Mouse (Mus musculus): ENCODE data around the gene Aldh6a1. TPM values are rescaled to one million over a fixed set of nuclear protein-coding genes. Genes with fewer than 3 reads are reported as not detected.

Gene Aldh6a1
- polyA plus RNA-seq, 1 experiment from 2014 or later = 31.4 TPM

DNA sequence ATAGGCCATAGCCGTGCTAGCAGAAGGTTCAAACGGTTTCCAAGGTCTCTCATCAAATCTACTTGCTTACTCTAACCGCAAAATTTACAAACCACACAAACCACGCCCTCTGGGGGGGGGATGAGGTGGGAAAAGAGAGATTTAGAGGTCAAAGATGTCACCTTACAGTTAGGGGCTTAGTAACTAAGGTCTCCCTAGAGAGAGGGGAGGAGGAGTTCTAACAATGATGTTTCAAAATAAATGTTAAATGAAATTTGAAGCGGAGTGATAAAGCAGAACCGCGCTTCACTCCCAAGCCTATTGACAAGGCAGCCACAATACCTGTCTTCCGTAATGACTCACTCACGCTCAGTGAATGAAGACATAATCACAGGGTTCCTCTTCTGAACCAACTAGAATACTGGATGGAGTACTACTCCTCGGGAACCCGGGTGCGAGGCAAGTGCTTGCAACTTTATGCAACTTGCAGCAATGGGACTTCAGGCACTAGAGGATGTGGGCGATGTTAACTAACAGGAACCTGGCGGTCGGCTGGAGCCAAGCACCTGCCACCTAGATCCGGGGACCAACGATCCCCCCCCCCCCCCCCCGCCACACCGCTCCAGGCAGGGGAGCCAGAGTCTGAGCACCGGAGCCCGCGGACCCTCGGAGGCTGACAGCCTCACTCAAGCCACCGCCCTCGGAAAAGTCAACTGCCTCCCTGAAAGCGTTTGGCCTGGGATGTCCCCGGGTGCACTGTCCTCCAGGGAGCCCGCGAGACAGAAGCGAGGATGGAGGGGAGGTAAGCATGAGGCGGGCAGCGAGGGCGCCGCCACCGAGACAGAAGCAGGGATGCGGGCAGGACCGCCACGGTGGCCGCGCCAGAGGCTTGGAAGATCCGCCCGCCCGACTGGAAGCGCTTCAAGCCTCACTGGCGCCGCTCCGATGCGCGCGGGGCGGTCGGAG lies 42.7 kb downstream of the Aldh6a1 start:
- ATAC-seq (replicated peaks; ENCODE audit: insufficient number of reproducible peaks, low FRiP score, low TSS enrichment, low read depth) = peak; percentile 82

GRCm38 (mm10) chr12:84407259-84407658 lies 43.5 kb downstream of the Aldh6a1 start:
- H3K4me2 ChIP-seq (ENCODE audit: low read depth, low read length) = no peak overlapping the region
- no peak overlapping the region for H3K9ac ChIP-seq (replicated peaks; ENCODE audit: low read length)
- 57% methylated on average over 4 of the region's 4 CpGs for WGBS
- H3K4me3 ChIP-seq (ENCODE audit: low read depth, low read length) = no peak overlapping the region
- no peaks in the 10 kb centered on the region for H3K36me3 ChIP-seq (replicated peaks; ENCODE audit: control insufficient read depth, insufficient read depth, low read depth, low read length)
- H3K4me1 ChIP-seq (ENCODE audit: control insufficient read depth, insufficient read depth, low read length) = no peaks in the 10 kb centered on the region
- no peaks in the 10 kb centered on the region for H3K9me3 ChIP-seq (replicated peaks; ENCODE audit: control insufficient read depth, low read length)
- DNase-seq (ENCODE audit: low spot score) = no peak
- no peak overlapping the region for H3K27ac ChIP-seq (replicated peaks; ENCODE audit: low read depth, low read length)
- no peaks in the 10 kb centered on the region for H3K27me3 ChIP-seq (ENCODE audit: control insufficient read depth, insufficient read depth, low read length)
- no peak for ATAC-seq (replicated peaks; ENCODE audit: insufficient number of reproducible peaks, low FRiP score, low TSS enrichment, low read depth)

More for the DNA sequence above, 42.7 kb downstream of the Aldh6a1 start:
- Histone ChIP-seq H3K4me2 (ENCODE audit: low read depth, low read length) (peak overlapping the region; percentile 95), H3K27me3 (ENCODE audit: control insufficient read depth, insufficient read depth, low read length) (no peaks in the 10 kb centered on the region), H3K9me3 (replicated peaks; ENCODE audit: control insufficient read depth, low read length) (no peaks in the 10 kb centered on the region), H3K36me3 (replicated peaks; ENCODE audit: control insufficient read depth, insufficient read depth, low read depth, low read length) (no peaks in the 10 kb centered on the region), H3K4me3 (ENCODE audit: low read depth, low read length) (peak overlapping the region; percentile 70), H3K4me1 (ENCODE audit: control insufficient read depth, insufficient read depth, low read length) (no peaks in the 10 kb centered on the region), H3K27ac (replicated peaks; ENCODE audit: low read depth, low read length) (0 out of 2 replicates have a peak overlapping the region, but pooled peaks have one; percentile 10), H3K9ac (replicated peaks; ENCODE audit: low read length) (peak overlapping the region; percentile 77)
- 2% methylated on average over 37 of the region's 52 CpGs for WGBS
- DNase-seq (ENCODE audit: low spot score) = peak; percentile 23

DNA sequence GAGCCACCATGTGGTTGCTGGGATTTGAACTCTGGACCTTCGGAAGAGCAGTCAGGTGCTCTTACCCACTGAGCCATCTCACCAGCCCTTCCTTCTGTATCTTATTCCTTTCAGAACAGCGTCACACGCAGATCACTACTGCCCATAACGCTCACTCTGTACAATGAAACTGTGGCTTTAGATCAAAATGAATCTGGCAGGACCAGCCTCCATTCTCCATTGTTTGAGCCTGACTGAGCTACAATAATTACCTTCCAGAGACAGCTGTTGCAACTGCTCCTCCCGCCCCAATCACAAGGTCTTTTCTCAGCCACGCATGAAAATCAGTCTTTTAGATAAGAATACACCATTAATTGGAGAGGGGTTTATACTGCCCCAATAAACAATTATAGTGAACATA lies 46.3 kb downstream of the Aldh6a1 start:
- no peak for ATAC-seq (replicated peaks; ENCODE audit: insufficient number of reproducible peaks, low FRiP score, low TSS enrichment, low read depth)
- Histone ChIP-seq H3K9me3 (replicated peaks; ENCODE audit: control insufficient read depth, low read length) (no peaks in the 10 kb centered on the region), H3K27me3 (ENCODE audit: control insufficient read depth, insufficient read depth, low read length) (no peaks in the 10 kb centered on the region), H3K4me3 (ENCODE audit: low read depth, low read length) (no peak overlapping the region), H3K4me1 (ENCODE audit: control insufficient read depth, insufficient read depth, low read length) (no peaks in the 10 kb centered on the region), H3K36me3 (replicated peaks; ENCODE audit: control insufficient read depth, insufficient read depth, low read depth, low read length) (no peaks in the 10 kb centered on the region), H3K4me2 (ENCODE audit: low read depth, low read length) (no peak overlapping the region), H3K27ac (replicated peaks; ENCODE audit: low read depth, low read length) (no peak overlapping the region), H3K9ac (replicated peaks; ENCODE audit: low read length) (no peak overlapping the region)
- no peak for DNase-seq (ENCODE audit: low spot score)
- WGBS = 93% methylated on average over 6 of the region's 6 CpGs

DNA sequence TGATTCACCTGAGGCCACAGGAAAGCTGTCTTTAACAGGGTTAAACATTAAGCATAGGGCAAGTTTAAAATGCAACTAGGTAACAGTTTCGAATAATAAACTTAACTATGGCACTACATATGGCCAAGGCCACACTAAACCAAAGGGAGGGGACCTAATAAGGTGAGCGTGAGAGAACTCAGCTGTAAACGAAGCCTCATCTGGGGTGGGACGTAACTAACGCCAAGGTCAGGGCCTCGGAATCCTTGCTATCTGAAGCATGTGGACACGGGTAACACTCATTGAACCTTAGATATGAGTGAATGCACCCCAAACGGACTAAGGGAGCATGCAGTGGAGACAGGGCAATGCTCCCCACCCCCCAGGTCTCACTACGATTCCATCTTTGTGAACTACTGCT lies 47.9 kb downstream of the Aldh6a1 start:
- no peaks in the 10 kb centered on the region for H3K4me1 ChIP-seq (ENCODE audit: control insufficient read depth, insufficient read depth, low read length)
- no peaks in the 10 kb centered on the region for H3K27me3 ChIP-seq (ENCODE audit: control insufficient read depth, insufficient read depth, low read length)
- no peak overlapping the region for H3K4me2 ChIP-seq (ENCODE audit: low read depth, low read length)
- 74% methylated on average over 9 of the region's 9 CpGs for WGBS
- DNase-seq (ENCODE audit: low spot score) (no peak), ATAC-seq (replicated peaks; ENCODE audit: insufficient number of reproducible peaks, low FRiP score, low TSS enrichment, low read depth) (no peak)
- H3K36me3 ChIP-seq (replicated peaks; ENCODE audit: control insufficient read depth, insufficient read depth, low read depth, low read length) = no peaks in the 10 kb centered on the region
- no peak overlapping the region for H3K27ac ChIP-seq (replicated peaks; ENCODE audit: low read depth, low read length)
- no peak overlapping the region for H3K4me3 ChIP-seq (ENCODE audit: low read depth, low read length)
- no peak overlapping the region for H3K9ac ChIP-seq (replicated peaks; ENCODE audit: low read length)
- no peaks in the 10 kb centered on the region for H3K9me3 ChIP-seq (replicated peaks; ENCODE audit: control insufficient read depth, low read length)

GRCm38 (mm10) chr12:84400653-84401052 lies 50.2 kb downstream of the Aldh6a1 start:
- no peaks in the 10 kb centered on the region for H3K4me1 ChIP-seq (ENCODE audit: control insufficient read depth, insufficient read depth, low read length)
- H3K36me3 ChIP-seq (replicated peaks; ENCODE audit: control insufficient read depth, insufficient read depth, low read depth, low read length) = no peaks in the 10 kb centered on the region
- DNase-seq (ENCODE audit: low spot score) (no peak), ATAC-seq (replicated peaks; ENCODE audit: insufficient number of reproducible peaks, low FRiP score, low TSS enrichment, low read depth) (no peak)
- no peak overlapping the region for H3K4me2 ChIP-seq (ENCODE audit: low read depth, low read length)
- no peak overlapping the region for H3K27ac ChIP-seq (replicated peaks; ENCODE audit: low read depth, low read length)
- H3K9ac ChIP-seq (replicated peaks; ENCODE audit: low read length) = no peak overlapping the region
- no peaks in the 10 kb centered on the region for H3K27me3 ChIP-seq (ENCODE audit: control insufficient read depth, insufficient read depth, low read length)
- no peaks in the 10 kb centered on the region for H3K9me3 ChIP-seq (replicated peaks; ENCODE audit: control insufficient read depth, low read length)
- 78% methylated on average over 3 of the region's 3 CpGs for WGBS
- no peak overlapping the region for H3K4me3 ChIP-seq (ENCODE audit: low read depth, low read length)

GRCm38 (mm10) chr12:84400068-84400467 lies 50.7 kb downstream of the Aldh6a1 start:
- Histone ChIP-seq H3K9me3 (replicated peaks; ENCODE audit: control insufficient read depth, low read length) (no peaks in the 10 kb centered on the region), H3K4me2 (ENCODE audit: low read depth, low read length) (no peak overlapping the region), H3K9ac (replicated peaks; ENCODE audit: low read length) (no peak overlapping the region), H3K4me1 (ENCODE audit: control insufficient read depth, insufficient read depth, low read length) (no peaks in the 10 kb centered on the region), H3K27me3 (ENCODE audit: control insufficient read depth, insufficient read depth, low read length) (no peaks in the 10 kb centered on the region), H3K36me3 (replicated peaks; ENCODE audit: control insufficient read depth, insufficient read depth, low read depth, low read length) (no peaks in the 10 kb centered on the region), H3K27ac (replicated peaks; ENCODE audit: low read depth, low read length) (no peak overlapping the region), H3K4me3 (ENCODE audit: low read depth, low read length) (no peak overlapping the region)
- ATAC-seq (replicated peaks; ENCODE audit: insufficient number of reproducible peaks, low FRiP score, low TSS enrichment, low read depth) = no peak
- whole genome bisulfite sequencing = 83% methylated on average over 3 of the region's 3 CpGs
- DNase-seq (ENCODE audit: low spot score) = no peak

DNA sequence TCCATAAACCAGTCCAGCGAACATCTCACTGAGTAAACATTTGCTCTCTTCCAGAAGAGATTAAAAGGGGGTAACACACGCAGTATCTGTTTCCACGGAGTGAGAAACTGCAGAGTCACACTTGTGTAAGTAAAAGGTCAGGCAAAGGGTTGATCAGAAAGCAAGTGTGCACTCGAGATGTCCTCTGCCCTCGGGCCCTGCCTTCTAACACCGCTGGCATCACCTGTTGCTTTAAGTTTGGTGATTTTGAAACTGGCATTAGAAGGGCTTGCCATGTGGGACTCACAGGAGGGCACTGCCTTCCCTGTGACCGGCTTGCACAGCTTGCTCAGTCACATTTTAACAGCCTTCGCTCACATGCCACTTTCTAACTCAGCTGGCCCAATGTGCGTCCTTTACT lies 51.1 kb downstream of the Aldh6a1 start:
- Histone ChIP-seq H3K4me3 (ENCODE audit: low read depth, low read length) (no peak overlapping the region), H3K27ac (replicated peaks; ENCODE audit: low read depth, low read length) (no peak overlapping the region), H3K9ac (replicated peaks; ENCODE audit: low read length) (no peak overlapping the region), H3K4me1 (ENCODE audit: control insufficient read depth, insufficient read depth, low read length) (no peaks in the 10 kb centered on the region), H3K27me3 (ENCODE audit: control insufficient read depth, insufficient read depth, low read length) (no peaks in the 10 kb centered on the region), H3K36me3 (replicated peaks; ENCODE audit: control insufficient read depth, insufficient read depth, low read depth, low read length) (no peaks in the 10 kb centered on the region), H3K9me3 (replicated peaks; ENCODE audit: control insufficient read depth, low read length) (no peaks in the 10 kb centered on the region), H3K4me2 (ENCODE audit: low read depth, low read length) (no peak overlapping the region)
- no peak for DNase-seq (ENCODE audit: low spot score)
- ATAC-seq (replicated peaks; ENCODE audit: insufficient number of reproducible peaks, low FRiP score, low TSS enrichment, low read depth) = no peak
- 77% methylated on average over 9 of the region's 9 CpGs for whole genome bisulfite sequencing

DNA sequence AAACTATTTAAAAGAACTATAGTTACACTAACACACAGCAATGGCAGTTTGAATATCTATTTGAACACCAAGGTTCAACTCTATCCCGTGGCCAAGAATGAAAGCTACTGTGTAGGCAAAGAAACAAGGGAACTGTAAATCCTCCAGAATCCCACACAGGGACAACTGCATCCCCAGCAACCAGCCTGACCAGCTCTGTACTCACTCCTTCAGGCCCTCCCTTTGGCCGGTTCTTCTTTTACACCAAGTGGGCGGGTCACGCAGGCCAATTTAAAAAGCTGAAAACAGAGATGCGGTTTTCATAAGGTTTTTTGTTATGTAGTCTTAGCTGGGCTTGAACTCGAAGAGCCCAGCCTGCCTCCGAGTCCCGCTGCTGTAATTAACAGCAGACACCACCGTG lies 51.7 kb downstream of the Aldh6a1 start:
- H3K4me3 ChIP-seq (ENCODE audit: low read depth, low read length) = no peak overlapping the region
- ATAC-seq (replicated peaks; ENCODE audit: insufficient number of reproducible peaks, low FRiP score, low TSS enrichment, low read depth) = no peak
- WGBS = 66% methylated on average over 9 of the region's 9 CpGs

More for the DNA sequence above, 51.7 kb downstream of the Aldh6a1 start:
- H3K4me1 ChIP-seq (ENCODE audit: control insufficient read depth, insufficient read depth, low read length) = no peaks in the 10 kb centered on the region
- H3K27me3 ChIP-seq (ENCODE audit: control insufficient read depth, insufficient read depth, low read length) = no peaks in the 10 kb centered on the region
- no peaks in the 10 kb centered on the region for H3K9me3 ChIP-seq (replicated peaks; ENCODE audit: control insufficient read depth, low read length)
- no peak overlapping the region for H3K9ac ChIP-seq (replicated peaks; ENCODE audit: low read length)
- no peak overlapping the region for H3K4me2 ChIP-seq (ENCODE audit: low read depth, low read length)
- no peak overlapping the region for H3K27ac ChIP-seq (replicated peaks; ENCODE audit: low read depth, low read length)
- H3K36me3 ChIP-seq (replicated peaks; ENCODE audit: control insufficient read depth, insufficient read depth, low read depth, low read length) = no peaks in the 10 kb centered on the region
- DNase-seq (ENCODE audit: low spot score) = no peak
